Mouse (Mus musculus) adrenal gland, adult 18-20 months (tissue): Measurements from ENCODE around the gene Cry1. TPM values are rescaled to one million over a fixed set of nuclear protein-coding genes. Genes with fewer than 3 reads are reported as not detected.

Experiments
- total RNA-seq, 2 experiments: library from RNA; stranded (reverse); gene quantifications; 1 replicate in 1 of 2; 2 replicates in 1 of 2; pipeline ENCODE4 v1.2.3; 2021

Gene Cry1
- total RNA-seq, 2 experiments from 2014 or later: 10.6 to 13.6 TPM

Other genes with a start within 250 kb of the Cry1 start
- gene Fhl4, start 82.6 kb downstream of the Cry1 start, total RNA-seq: under 1 TPM; 0.19 to 0.27 TPM
- 10 to 100 TPM; 18.2 to 18.8 TPM for gene Tmem263, start 82.4 kb downstream of the Cry1 start, total RNA-seq
- 1 to 10 TPM; 2.6 to 8.2 TPM for gene Mterf2, start 57.0 kb downstream of the Cry1 start, total RNA-seq
- gene Btbd11, start 201.8 kb upstream of the Cry1 start, total RNA-seq: 1 to 10 TPM; 5.3 to 6.0 TPM